Mouse (Mus musculus) c-Kit-negative CD71-positive TER-119-positive erythroid progenitor cells, embryonic 14.5 days (primary cell): ENCODE measurements around the gene Ddr2.

Source experiments
- DNase-seq: peaks from one replicate; pipeline ENCODE4 v3.0.0-alpha.2; 2013; ENCODE audit warnings: low read depth, low spot score

The Ddr2 gene

GRCm38 (mm10) chr1:169949981-169950380, 160.6 kb downstream of the Ddr2 start:
- DNase-seq: no peak

- no peak for DNase-seq
Measured at GRCm38 (mm10) chr1:169948866-169949265, 161.7 kb downstream of the Ddr2 start.

- DNase-seq: no peak
Measured at GRCm38 (mm10) chr1:169948280-169948679, 162.3 kb downstream of the Ddr2 start.

DNA sequence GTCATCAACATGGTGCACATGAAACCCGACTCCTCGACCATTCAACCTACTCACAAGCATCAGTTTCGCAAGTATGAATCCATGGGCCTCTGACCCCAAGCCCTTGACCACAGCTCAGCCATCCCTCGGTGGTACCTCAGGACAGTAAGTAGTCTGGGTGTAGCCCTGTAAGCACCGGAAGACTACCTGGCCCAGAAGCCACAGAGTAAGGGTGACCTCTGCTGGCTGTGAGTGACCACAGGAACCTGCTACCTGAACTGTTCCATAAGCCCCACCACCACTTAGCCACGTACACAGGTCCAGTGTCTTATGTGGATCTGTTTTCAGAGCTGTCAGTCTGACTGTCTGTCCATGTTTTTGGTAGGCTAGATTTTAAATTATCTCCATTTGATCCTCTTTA, 162.9 kb downstream of the Ddr2 start:
- no peak for DNase-seq

- no peak for DNase-seq
Measured at GRCm38 (mm10) chr1:169946004-169946403, 164.6 kb downstream of the Ddr2 start.

DNA sequence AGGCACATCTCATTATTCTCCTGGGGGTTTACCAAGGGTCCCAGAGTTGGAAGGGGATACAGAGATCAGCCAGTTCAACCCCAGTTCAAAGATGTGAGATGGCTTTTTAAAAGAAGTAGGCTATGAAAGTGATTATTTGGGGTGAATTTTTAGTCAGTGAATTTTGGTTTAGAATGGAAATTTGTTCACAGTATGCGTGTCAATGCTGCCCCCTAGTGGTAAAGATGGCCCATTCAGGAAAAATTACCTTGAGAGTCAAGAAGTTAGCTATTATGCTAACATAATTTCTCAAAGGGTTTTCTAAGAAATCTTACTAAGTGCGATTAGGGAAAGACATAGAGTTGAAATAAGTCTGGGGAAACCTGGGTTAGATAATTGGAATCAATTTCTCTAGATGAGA, 171.2 kb downstream of the Ddr2 start:
- DNase-seq: peak; percentile 8

DNA sequence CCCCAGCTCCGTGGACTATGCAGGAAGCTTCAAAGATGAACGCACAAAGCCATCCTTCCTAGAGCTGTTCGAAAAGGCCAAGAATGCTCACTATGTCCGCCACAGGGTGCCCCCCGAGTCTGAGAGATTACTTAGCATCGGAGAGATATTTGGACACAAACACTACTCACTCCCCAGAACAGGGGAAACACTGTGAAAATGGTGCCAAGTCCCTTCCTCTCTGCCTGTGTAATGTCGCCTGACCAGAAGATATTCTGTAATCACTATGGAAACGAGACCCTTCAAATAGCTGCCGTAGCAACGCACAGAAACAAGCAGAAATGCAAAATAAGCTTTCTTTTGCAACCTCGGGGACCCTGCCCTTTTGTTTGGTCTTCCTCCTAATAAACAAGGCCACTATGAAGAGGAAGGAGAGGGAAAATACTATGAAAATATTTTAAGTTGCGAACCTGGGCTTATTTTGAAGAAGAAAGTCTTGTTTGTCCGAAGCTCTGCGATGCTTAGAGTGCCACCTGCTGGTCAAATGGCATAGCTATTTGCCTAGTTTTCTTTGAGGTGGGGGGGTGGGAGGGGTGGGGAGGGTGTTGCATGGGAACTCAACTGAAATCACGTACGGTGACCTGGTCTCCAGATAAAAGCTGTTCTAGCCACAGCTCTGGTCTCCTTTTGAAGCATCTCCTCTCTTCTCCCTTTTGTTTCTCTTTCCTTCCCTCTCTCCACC, 176.4 kb downstream of the Ddr2 start:
- DNase-seq: no peak

DNA sequence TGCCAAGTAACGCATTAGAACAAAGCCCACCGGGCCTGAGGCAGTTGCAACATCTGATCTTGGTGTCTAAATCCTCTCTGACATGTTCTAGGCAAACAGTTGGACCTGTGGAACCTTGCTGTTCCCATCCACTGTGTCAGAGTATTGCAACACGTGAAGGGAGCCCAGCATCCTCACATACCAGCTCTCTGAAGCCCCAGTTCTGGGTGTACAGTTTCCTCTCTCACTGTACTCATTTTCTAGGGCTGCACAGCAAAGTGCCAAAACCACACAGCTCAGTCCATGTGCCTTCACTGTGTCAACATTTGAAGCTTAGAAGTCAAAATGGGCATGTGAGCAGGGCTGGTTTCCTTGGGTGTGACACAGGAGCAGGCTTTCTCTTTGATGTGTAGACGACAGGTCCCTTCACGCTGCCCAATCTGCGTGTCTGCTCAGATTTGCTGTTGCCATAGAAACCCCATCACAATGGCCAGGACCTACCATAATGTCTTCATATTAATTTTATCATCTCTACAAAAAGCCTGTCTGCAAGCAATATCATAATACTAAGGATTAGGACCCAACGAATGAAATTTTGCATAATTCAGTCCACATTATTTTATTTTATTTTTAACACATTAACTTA, 178.3 kb downstream of the Ddr2 start:
- DNase-seq: no peak

- no peak for DNase-seq
Measured at GRCm38 (mm10) chr1:169931698-169932097, 178.9 kb downstream of the Ddr2 start.

DNA sequence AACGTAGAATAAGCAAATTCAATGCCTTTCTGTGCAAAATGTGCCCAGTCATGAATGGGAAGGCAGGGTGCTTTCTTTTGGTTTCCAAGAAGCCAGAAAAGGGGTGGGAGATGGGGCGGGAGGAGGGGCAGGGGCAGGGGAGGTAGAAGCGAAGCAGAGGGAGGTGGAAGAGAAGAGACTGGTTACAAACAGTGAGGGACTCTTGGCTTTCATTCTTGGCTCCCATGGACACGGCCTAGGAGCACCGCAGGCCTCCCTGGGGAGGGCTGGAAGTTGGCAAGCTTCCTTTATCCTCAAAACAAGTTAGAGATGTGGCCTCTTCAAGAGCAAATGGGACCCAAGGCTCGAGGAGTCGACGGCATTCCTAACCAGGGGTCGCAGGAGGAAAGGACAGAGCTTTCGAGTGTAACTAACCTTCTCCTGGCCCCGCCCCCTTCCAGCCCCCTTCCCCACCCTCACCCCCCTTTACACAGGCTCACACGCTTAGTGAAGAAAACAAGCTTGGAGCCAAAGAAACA, 182.0 kb downstream of the Ddr2 start, which contains the start of gene Ccdc190:
Ccdc190 (plus strand) TSS at position 195 of the 518 bp plus-strand sequence.
- no peak for DNase-seq

- DNase-seq: no peak
Measured at GRCm38 (mm10) chr1:169927753-169928369, 182.7 kb downstream of the Ddr2 start.

- DNase-seq: no peak
Measured at GRCm38 (mm10) chr1:169924567-169924966, 186.0 kb downstream of the Ddr2 start.
